Mouse (Mus musculus): ENCODE data around the gene Smim14. TPM values are rescaled to one million over a fixed set of nuclear protein-coding genes. Genes with fewer than 3 reads are reported as not detected.

Gene Smim14
- polyA plus RNA-seq, 1 experiment from 2014 or later: 249 TPM

DNA sequence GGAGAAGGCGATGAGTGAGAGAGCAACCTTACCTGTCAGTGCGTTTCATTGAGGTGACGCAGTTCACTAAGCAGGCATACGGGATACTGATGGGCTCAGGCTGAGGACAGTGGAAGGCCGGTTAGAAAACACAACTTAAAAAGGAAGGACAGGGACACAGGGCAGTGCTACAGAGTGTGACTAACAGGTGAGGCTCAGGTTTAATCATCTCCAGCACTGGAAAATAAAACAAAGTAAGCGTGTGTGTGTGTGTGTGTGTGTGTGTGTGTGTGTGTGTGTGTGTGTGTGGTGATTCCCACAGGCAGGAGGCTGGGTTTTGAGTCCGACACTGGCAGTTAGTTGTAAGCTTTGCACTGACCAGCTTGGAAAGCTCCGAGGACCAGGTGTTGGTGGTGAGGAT lies 114.2 kb downstream of the Smim14 start:
- ATAC-seq (no peak), DNase-seq (ENCODE audit: low spot score) (no peak)
- Histone ChIP-seq H3K27me3 (replicated peaks; ENCODE audit: insufficient read depth, low read length) (no peaks in the 10 kb centered on the region), H3K9ac (replicated peaks; ENCODE audit: low read depth) (no peak overlapping the region), H3K27ac (ENCODE audit: low read length) (no peak overlapping the region), H3K9me3 (ENCODE audit: low read length) (no peaks in the 10 kb centered on the region), H3K4me1 (ENCODE audit: insufficient read depth, low read depth, low read length) (no peaks in the 10 kb centered on the region), H3K4me3 (ENCODE audit: low read depth, low read length) (no peak overlapping the region), H3K4me2 (replicated peaks; ENCODE audit: low read depth, low read length) (no peak overlapping the region), H3K36me3 (ENCODE audit: insufficient read depth, low read length) (peaks cover 19% of the 10 kb centered on the region; the same call in 1 of the 2 replicates)
- 94% methylated on average over 8 of the region's 8 CpGs for WGBS
- TF ChIP-seq EP300 (IDR thresholded peaks at IDR 0.05) (no peak), CTCF (IDR thresholded peaks at IDR 0.05) (no peak)

DNA sequence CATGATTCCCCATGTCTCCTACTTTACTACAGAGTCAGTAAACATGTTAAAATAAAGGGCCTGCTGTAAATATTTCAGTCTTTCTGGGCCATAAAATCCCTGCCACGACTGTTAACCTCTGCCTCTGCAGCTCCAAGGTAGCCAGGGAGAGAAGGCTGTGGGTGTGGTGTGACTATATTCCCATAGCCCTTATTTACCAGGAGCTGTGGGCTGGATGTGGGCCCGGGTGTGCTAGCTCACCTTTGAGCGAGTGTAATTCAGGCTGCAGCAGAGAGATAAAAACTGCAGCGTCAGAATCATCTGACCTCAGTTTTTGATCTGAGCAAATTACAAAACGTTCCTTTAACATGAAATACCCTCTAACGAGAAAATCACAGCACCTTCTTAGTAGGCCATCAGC lies 116.2 kb downstream of the Smim14 start:
- Histone ChIP-seq H3K4me2 (replicated peaks; ENCODE audit: low read depth, low read length) (no peak overlapping the region), H3K36me3 (ENCODE audit: insufficient read depth, low read length) (peaks cover 19% of the 10 kb centered on the region; the same call in 1 of the 2 replicates), H3K4me3 (ENCODE audit: low read depth, low read length) (no peak overlapping the region), H3K9ac (replicated peaks; ENCODE audit: low read depth) (no peak overlapping the region), H3K27ac (ENCODE audit: low read length) (no peak overlapping the region), H3K9me3 (ENCODE audit: low read length) (no peaks in the 10 kb centered on the region), H3K4me1 (ENCODE audit: insufficient read depth, low read depth, low read length) (no peaks in the 10 kb centered on the region), H3K27me3 (replicated peaks; ENCODE audit: insufficient read depth, low read length) (no peaks in the 10 kb centered on the region)
- no peak for TF ChIP-seq EP300 (IDR thresholded peaks at IDR 0.05)
- no peak for DNase-seq (ENCODE audit: low spot score)
- ATAC-seq: no peak
- 75% methylated on average over 6 of the region's 6 CpGs for WGBS

DNA sequence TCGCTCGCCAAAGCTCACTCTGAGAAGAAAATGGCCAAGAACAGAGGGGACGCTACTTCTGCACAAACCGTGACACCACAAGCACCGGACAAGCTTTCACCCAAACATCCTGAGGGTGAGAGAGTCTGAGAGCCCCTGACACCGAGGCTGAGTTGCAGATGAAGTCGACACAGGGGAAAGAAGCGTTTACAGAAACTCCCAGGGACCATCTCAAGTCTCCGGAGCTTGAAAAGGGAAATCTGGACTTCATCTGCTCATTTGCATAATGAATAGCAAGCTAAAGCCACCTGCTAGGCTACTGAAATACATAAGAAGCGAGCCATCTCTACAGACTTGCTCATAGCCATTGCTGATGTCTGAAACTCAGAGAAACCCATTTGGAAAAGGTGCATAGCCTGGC lies 117.8 kb downstream of the Smim14 start:
- WGBS: 80% methylated on average over 10 of the region's 10 CpGs
- TF ChIP-seq EP300 (IDR thresholded peaks at IDR 0.05) (no peak), CTCF (IDR thresholded peaks at IDR 0.05) (no peak)
- Histone ChIP-seq H3K9ac (replicated peaks; ENCODE audit: low read depth) (no peak overlapping the region), H3K27ac (ENCODE audit: low read length) (no peak overlapping the region), H3K4me1 (ENCODE audit: insufficient read depth, low read depth, low read length) (no peaks in the 10 kb centered on the region), H3K4me3 (ENCODE audit: low read depth, low read length) (no peak overlapping the region), H3K4me2 (replicated peaks; ENCODE audit: low read depth, low read length) (no peak overlapping the region), H3K36me3 (ENCODE audit: insufficient read depth, low read length) (peaks cover 17% of the 10 kb centered on the region; the same call in 1 of the 2 replicates), H3K27me3 (replicated peaks; ENCODE audit: insufficient read depth, low read length) (no peaks in the 10 kb centered on the region), H3K9me3 (ENCODE audit: low read length) (no peaks in the 10 kb centered on the region)
- DNase-seq (ENCODE audit: low spot score) (no peak), ATAC-seq (no peak)

DNA sequence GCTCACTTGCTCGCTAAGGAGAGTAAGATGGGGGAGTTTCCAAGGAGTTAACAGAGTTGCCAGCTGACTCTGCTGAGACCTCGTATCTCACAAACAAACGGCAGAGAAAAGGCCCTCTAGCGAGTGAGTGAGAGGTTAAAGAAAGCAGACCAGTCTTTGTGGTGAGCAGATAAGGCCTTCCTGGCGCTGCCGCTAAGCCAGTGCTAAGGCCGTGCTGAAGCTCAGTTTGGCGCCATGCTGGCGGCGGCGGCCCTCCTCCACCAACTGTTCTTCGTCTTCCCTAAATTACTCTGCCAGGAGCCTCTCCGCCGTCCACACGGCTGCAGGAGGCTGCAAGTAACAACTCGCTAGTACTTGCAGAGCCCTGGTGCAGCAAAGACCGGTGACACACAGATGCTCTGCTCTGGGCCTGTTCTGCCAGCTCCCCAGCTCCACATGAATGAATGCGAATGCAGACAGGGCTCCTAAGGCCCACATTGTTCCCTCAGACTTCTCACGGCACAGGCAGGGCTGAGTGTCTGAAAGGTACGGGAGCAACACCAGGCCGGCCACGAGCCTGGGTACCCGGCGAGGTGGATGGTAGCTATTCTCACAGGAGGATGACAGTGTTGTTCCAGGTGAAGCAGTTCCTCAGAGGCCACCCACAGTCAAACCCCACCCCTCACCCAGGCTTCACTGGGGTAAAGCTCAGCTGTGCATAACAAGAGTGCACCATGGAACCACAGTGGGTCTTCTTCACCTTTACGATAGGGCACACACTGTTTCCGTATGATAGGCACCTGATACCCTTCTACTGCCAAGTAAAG lies 121.1 kb downstream of the Smim14 start:
- peak; percentile 44 for DNase-seq (ENCODE audit: low spot score)
- Histone ChIP-seq H3K9ac (replicated peaks; ENCODE audit: low read depth) (no peak overlapping the region), H3K4me1 (ENCODE audit: insufficient read depth, low read depth, low read length) (no peaks in the 10 kb centered on the region), H3K4me2 (replicated peaks; ENCODE audit: low read depth, low read length) (no peak overlapping the region), H3K27me3 (replicated peaks; ENCODE audit: insufficient read depth, low read length) (no peaks in the 10 kb centered on the region), H3K9me3 (ENCODE audit: low read length) (no peaks in the 10 kb centered on the region), H3K36me3 (ENCODE audit: insufficient read depth, low read length) (peaks cover 18% of the 10 kb centered on the region; the same call in 1 of the 2 replicates), H3K4me3 (ENCODE audit: low read depth, low read length) (no peak overlapping the region), H3K27ac (ENCODE audit: low read length) (0 out of 2 replicates have a peak overlapping the region, but pooled peaks have one; percentile 43)
- TF ChIP-seq EP300 (IDR thresholded peaks at IDR 0.05): no peak
- TF ChIP-seq CTCF (IDR thresholded peaks at IDR 0.05): peak; percentile 38
- 30% methylated on average over 26 of the region's 26 CpGs for WGBS
- ATAC-seq: peak; percentile 48

DNA sequence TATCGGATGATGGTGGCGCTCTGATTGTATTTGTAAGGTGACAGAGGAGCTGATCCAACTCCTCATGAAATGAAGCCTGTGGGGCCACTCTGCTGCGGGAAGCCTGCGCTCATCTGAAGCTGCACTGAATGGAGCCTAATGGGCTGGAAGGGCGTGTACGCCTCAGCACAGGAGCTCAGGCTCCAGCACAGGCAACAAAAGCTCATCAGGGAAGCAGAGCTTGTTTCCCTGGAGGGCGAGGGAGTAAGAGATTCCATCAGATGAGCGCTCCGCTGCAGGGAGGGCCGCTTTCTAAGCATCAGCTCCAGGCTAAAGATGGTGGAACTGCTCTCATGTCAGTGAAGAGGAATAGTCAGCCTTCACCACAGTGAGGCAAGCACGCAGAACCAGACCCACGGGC lies 129.0 kb downstream of the Smim14 start:
- Histone ChIP-seq H3K36me3 (ENCODE audit: insufficient read depth, low read length) (peaks cover 29% of the 10 kb centered on the region), H3K27me3 (replicated peaks; ENCODE audit: insufficient read depth, low read length) (no peaks in the 10 kb centered on the region), H3K9me3 (ENCODE audit: low read length) (no peaks in the 10 kb centered on the region), H3K27ac (ENCODE audit: low read length) (no peak overlapping the region), H3K9ac (replicated peaks; ENCODE audit: low read depth) (no peak overlapping the region), H3K4me2 (replicated peaks; ENCODE audit: low read depth, low read length) (no peak overlapping the region), H3K4me1 (ENCODE audit: insufficient read depth, low read depth, low read length) (no peaks in the 10 kb centered on the region), H3K4me3 (ENCODE audit: low read depth, low read length) (no peak overlapping the region)
- whole genome bisulfite sequencing: 81% methylated on average over 12 of the region's 12 CpGs
- no peak for DNase-seq (ENCODE audit: low spot score)
- ATAC-seq: no peak
- TF ChIP-seq EP300 (IDR thresholded peaks at IDR 0.05) (no peak), CTCF (IDR thresholded peaks at IDR 0.05) (no peak)

DNA sequence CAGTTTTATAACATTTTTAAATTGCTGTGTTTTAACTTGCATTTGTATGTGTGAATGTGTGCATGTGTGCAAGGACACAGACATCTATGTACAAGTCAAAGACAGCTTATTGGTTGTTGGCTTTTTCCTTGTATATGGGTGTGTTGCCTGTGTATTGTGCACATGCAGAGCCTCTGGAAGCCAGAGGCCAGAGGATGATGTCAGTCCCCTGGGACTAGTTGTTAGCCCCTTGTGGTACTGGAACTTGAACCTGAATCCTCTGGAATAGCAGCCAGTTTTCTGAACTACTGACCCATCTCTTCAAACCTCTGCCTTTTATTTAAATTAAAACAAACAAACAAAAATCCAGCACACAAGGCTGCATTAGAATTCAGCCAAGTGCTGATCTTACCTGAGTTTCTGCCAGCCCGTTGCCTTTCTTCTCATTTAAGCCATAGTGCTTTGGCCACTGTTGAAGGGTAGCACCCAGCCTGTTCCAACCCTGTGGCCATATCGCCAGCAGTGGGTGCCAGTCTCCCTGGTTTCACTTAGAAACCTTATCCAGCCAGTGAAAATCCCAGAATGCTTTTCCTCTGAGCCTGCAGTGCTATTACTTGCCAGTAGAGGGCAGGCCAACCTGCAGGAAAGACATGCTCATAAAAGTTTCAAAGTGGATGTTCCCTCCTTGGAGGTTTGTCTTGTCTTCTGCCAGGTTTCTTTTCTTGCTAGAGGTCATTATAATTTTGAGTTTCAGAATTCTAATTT lies 135.6 kb downstream of the Smim14 start:
- peak; percentile 80 for ATAC-seq
- Histone ChIP-seq H3K4me2 (replicated peaks; ENCODE audit: low read depth, low read length) (no peak overlapping the region), H3K9ac (replicated peaks; ENCODE audit: low read depth) (no peak overlapping the region), H3K36me3 (ENCODE audit: insufficient read depth, low read length) (peaks cover 28% of the 10 kb centered on the region), H3K27me3 (replicated peaks; ENCODE audit: insufficient read depth, low read length) (no peaks in the 10 kb centered on the region), H3K4me1 (ENCODE audit: insufficient read depth, low read depth, low read length) (no peaks in the 10 kb centered on the region), H3K9me3 (ENCODE audit: low read length) (no peaks in the 10 kb centered on the region), H3K4me3 (ENCODE audit: low read depth, low read length) (no peak overlapping the region), H3K27ac (ENCODE audit: low read length) (no peak overlapping the region)
- TF ChIP-seq CTCF (IDR thresholded peaks at IDR 0.05): peak; percentile 97
- TF ChIP-seq EP300 (IDR thresholded peaks at IDR 0.05): no peak
- 21% methylated on average over 2 of the region's 2 CpGs for WGBS
- peak; percentile 87 for DNase-seq (ENCODE audit: low spot score)

Other genes starting within 250 kb of the Smim14 start
- gene Rfc1, start 201.5 kb downstream of the Smim14 start, polyA plus RNA-seq (2015; fragmentation: Nextera tagmentation; extraction: Ambion mirVana): 34.8 and 37.7 TPM in 2 replicates
- gene Klb, start 188.9 kb downstream of the Smim14 start, polyA plus RNA-seq (2015; fragmentation: Nextera tagmentation; extraction: Ambion mirVana): 0.04 TPM in 1 of 2 replicates, not detected in the other
- gene Rpl9, start 145.7 kb downstream of the Smim14 start, polyA plus RNA-seq (2015; fragmentation: Nextera tagmentation; extraction: Ambion mirVana): 798 and 851 TPM in 2 replicates
- 38.6 and 42.8 TPM in 2 replicates for gene Lias, start 145.7 kb downstream of the Smim14 start, polyA plus RNA-seq (2015; fragmentation: Nextera tagmentation; extraction: Ambion mirVana)
- gene Ugdh, start 101.2 kb downstream of the Smim14 start, polyA plus RNA-seq (2015; fragmentation: Nextera tagmentation; extraction: Ambion mirVana): 71.9 and 77.3 TPM in 2 replicates
- not detected in 2 replicates for gene Gm43552, start 44.4 kb downstream of the Smim14 start, polyA plus RNA-seq (2015; fragmentation: Nextera tagmentation; extraction: Ambion mirVana)
- gene Ube2k, start within 50 bp of the Smim14 start, polyA plus RNA-seq (2015; fragmentation: Nextera tagmentation; extraction: Ambion mirVana): 99.8 and 102 TPM in 2 replicates
- 19.8 and 24.7 TPM in 2 replicates for gene Pds5a, start 161.1 kb upstream of the Smim14 start, polyA plus RNA-seq (2015; fragmentation: Nextera tagmentation; extraction: Ambion mirVana)
- 7.0 and 7.5 TPM in 2 replicates for gene N4bp2, start 226.3 kb upstream of the Smim14 start, polyA plus RNA-seq (2015; fragmentation: Nextera tagmentation; extraction: Ambion mirVana)